Mouse (Mus musculus): Measurements from ENCODE around the gene Cyp2c66. TPM values are rescaled to one million over a fixed set of nuclear protein-coding genes. Genes with fewer than 3 reads are reported as not detected.

The Cyp2c66 gene
- not detected for polyA plus RNA-seq (2017; shearing (Covaris generic))

GRCm38 (mm10) chr19:39113644-39114043 is at the start of gene Cyp2c66:
TSS of gene Cyp2c66 (plus strand) at chr19:39113898.

Other genes with a start within 250 kb of the Cyp2c66 start
- gene Hells, start 183.0 kb upstream of the Cyp2c66 start, polyA plus RNA-seq (2017; shearing (Covaris generic)): 5.1 TPM
- gene Cyp2c55, start 106.9 kb upstream of the Cyp2c66 start, polyA plus RNA-seq (2017; shearing (Covaris generic)): not detected
- gene Cyp2c65, start 52.9 kb upstream of the Cyp2c66 start, polyA plus RNA-seq (2017; shearing (Covaris generic)): not detected
- gene Cyp2c29, start 155.5 kb downstream of the Cyp2c66 start, polyA plus RNA-seq (2017; shearing (Covaris generic)): not detected

All from naive thymus-derived CD4-positive, alpha-beta T cell, adult 5 months (primary cell).